Mouse (Mus musculus) neural tube, embryonic 11.5 days (tissue): ENCODE results near the gene Cadm2. TPM values are rescaled to one million over a fixed set of nuclear protein-coding genes. Genes with fewer than 3 reads are reported as not detected.

Source experiments
- ATAC-seq: fragments of 200-750 bp; cut with Nextera tagmentation; 2 replicates; pipeline ENCODE4 v1.8.0; 2017; ENCODE audit warnings: moderate number of reproducible peaks, mild to moderate bottlenecking, moderate TSS enrichment, moderate library complexity; ENCODE audit not compliant: insufficient read depth, low FRiP score, low TSS enrichment
- DNase-seq: peaks from one replicate; pipeline ENCODE4 v3.0.0-alpha.2; 2015; ENCODE audit warnings: low spot score
- H3K27ac ChIP-seq: fragments of 300-500 bp; sonication (generic); 2 replicates; pipeline ENCODE4 v1.5.1; 2014; ENCODE audit warnings: low read depth, mild to moderate bottlenecking, low read length
- H3K27me3 ChIP-seq: fragments of 300-500 bp; sonication (generic); 2 replicates; pipeline ENCODE4 v1.6.1; 2014; ENCODE audit warnings: mild to moderate bottlenecking, low read length, mixed read lengths; ENCODE audit not compliant: control insufficient read depth, insufficient read depth
- H3K36me3 ChIP-seq: fragments of 300-500 bp; sonication (generic); 2 replicates; pipeline ENCODE4 v1.6.1; 2014; ENCODE audit warnings: mild to moderate bottlenecking, low read length, moderate library complexity, mixed read lengths; ENCODE audit not compliant: control insufficient read depth, insufficient read depth
- H3K4me1 ChIP-seq: fragments of 300-500 bp; sonication (generic); 2 replicates; pipeline ENCODE4 v1.6.1; 2014; ENCODE audit warnings: low read length, mixed read lengths; ENCODE audit not compliant: control insufficient read depth, insufficient read depth
- H3K4me2 ChIP-seq: fragments of 300-500 bp; sonication (generic); 2 replicates; pipeline ENCODE4 v1.6.1; 2014; ENCODE audit warnings: low read depth, mild to moderate bottlenecking, moderate library complexity
- H3K4me3 ChIP-seq: fragments of 300-500 bp; sonication (generic); 2 replicates; pipeline ENCODE4 v1.5.1; 2014; ENCODE audit warnings: low read depth, low read length
- H3K9ac ChIP-seq: fragments of 300-500 bp; sonication (generic); 2 replicates; pipeline ENCODE4 v1.6.1; 2014; ENCODE audit warnings: mild to moderate bottlenecking, low read length
- H3K9me3 ChIP-seq: fragments of 300-500 bp; sonication (generic); 2 replicates; pipeline ENCODE4 v1.6.1; 2016; ENCODE audit warnings: low read length; ENCODE audit not compliant: control insufficient read depth
- WGBS: fragments of 180-500 bp; shearing (Covaris S2); extraction: QIAGEN DNeasy Blood & Tissue Kit; methylation state at CpG from one replicate; pipeline ENCODE4 v1.1.7; 2014; 5-methylcytosine and 5-hydroxymethylcytosine counted together
- polyA plus RNA-seq: library from polyadenylated mRNA; unstranded; fragments of >200 nt; fragmentation: Nextera tagmentation; extraction: Ambion mirVana; gene quantifications from 2 replicates; pipeline ENCODE4 v1.2.1, GENCODE M21; 2014

Cadm2 gene
- polyA plus RNA-seq, 1 experiment from 2014 or later = 5.2 TPM

GRCm38 (mm10) chr16:66768684-66769389 lies 851.9 kb downstream of the Cadm2 start:
- H3K4me2 ChIP-seq = no peak overlapping the region
- no peaks in the 10 kb centered on the region for H3K36me3 ChIP-seq
- 69% methylated on average over 4 of the region's 4 CpGs for WGBS
- H3K4me3 ChIP-seq = no peak overlapping the region
- DNase-seq (no peak), ATAC-seq (peak; percentile 39; the same call in 1 of the 2 replicates)
- H3K9ac ChIP-seq = no peak overlapping the region
- H3K9me3 ChIP-seq = no peaks in the 10 kb centered on the region
- H3K27ac ChIP-seq = no peak overlapping the region
- H3K27me3 ChIP-seq = no peaks in the 10 kb centered on the region
- H3K4me1 ChIP-seq = no peaks in the 10 kb centered on the region

DNA sequence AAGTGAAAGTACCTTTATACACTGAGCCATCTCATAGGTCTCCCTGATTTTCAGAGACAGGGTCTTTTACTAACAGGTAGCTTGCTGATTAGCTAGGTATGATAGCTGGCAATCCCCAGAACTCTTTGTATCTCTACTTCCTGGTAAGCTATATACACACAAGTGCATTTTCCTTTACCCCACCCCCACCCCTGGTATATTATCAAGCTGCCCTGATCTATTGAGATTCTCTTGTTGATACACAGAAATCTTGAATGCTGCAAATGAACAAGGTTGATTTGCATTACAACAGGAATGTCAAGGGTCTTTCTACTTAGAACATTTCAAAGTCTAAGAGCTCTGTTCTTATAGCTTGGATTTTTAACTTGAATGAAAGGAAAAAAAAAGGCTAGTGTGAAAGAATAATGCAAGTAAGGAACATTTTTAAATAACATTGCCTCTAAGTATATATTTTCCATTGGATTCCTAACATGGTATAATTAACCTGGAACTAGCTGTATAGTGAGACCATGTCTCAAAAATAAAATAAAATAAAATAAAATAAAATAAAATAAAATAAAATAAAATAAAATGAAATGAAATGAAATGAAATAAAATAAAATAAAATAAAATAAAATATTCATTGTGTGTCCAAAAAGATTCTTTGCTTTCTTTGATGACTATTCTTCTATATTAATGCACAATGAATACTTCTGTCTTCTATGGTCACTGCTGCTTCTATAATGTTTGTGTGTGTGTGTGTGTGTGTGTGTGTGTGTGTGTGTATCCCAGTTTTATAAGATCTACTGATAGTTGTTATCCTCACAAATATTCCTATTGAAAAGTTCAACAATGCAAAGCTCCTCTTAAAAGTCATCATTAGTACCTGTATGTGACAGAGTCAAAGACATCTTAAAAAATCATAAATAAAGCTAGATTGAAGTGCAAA lies 858.9 kb downstream of the Cadm2 start:
- Histone ChIP-seq H3K4me1 (no peaks in the 10 kb centered on the region), H3K27ac (no peak overlapping the region), H3K4me3 (no peak overlapping the region), H3K9me3 (no peaks in the 10 kb centered on the region), H3K27me3 (no peaks in the 10 kb centered on the region), H3K9ac (no peak overlapping the region), H3K36me3 (no peaks in the 10 kb centered on the region), H3K4me2 (no peak overlapping the region)
- ATAC-seq (no peak), DNase-seq (no peak)

GRCm38 (mm10) chr16:66748533-66748932 lies 872.2 kb downstream of the Cadm2 start:
- no peak overlapping the region for H3K4me2 ChIP-seq
- no peaks in the 10 kb centered on the region for H3K36me3 ChIP-seq
- no peaks in the 10 kb centered on the region for H3K27me3 ChIP-seq
- H3K4me3 ChIP-seq = no peak overlapping the region
- no peak overlapping the region for H3K9ac ChIP-seq
- DNase-seq = no peak
- no peak overlapping the region for H3K27ac ChIP-seq
- H3K9me3 ChIP-seq = no peaks in the 10 kb centered on the region
- 92% methylated on average over 2 of the region's 2 CpGs for WGBS
- no peak for ATAC-seq
- H3K4me1 ChIP-seq = no peaks in the 10 kb centered on the region

DNA sequence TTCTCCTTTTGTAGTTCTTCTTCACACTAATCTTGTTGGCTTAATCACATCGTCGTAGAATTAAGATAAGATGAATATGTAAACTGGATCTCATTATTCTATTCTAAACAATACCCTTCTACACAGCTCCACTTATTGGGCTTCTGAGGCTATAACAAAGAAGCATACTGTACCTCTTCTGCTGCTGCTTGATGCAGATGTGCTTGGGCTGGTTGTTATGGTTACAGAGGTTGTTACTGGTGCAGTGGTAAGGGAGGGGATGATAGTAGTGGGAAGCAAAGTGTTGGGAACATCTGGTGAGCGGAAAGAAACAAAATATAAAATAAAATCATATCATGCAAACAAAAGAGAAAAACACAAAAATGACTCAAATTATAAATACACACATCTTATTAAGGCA lies 889.5 kb downstream of the Cadm2 start:
- no peaks in the 10 kb centered on the region for H3K9me3 ChIP-seq
- H3K27ac ChIP-seq = no peak overlapping the region
- no peak overlapping the region for H3K4me3 ChIP-seq
- no peaks in the 10 kb centered on the region for H3K4me1 ChIP-seq
- ATAC-seq = no peak
- H3K27me3 ChIP-seq = no peaks in the 10 kb centered on the region
- no peak for DNase-seq
- no peak overlapping the region for H3K4me2 ChIP-seq
- 73% methylated on average over 3 of the region's 3 CpGs for WGBS
- no peaks in the 10 kb centered on the region for H3K36me3 ChIP-seq
- H3K9ac ChIP-seq = no peak overlapping the region

GRCm38 (mm10) chr16:66706476-66706875 lies 914.2 kb downstream of the Cadm2 start:
- no peak overlapping the region for H3K4me3 ChIP-seq
- H3K9me3 ChIP-seq = no peaks in the 10 kb centered on the region
- H3K27me3 ChIP-seq = no peaks in the 10 kb centered on the region
- no peak overlapping the region for H3K9ac ChIP-seq
- no peaks in the 10 kb centered on the region for H3K4me1 ChIP-seq
- no peak overlapping the region for H3K4me2 ChIP-seq
- no peaks in the 10 kb centered on the region for H3K36me3 ChIP-seq
- no peak overlapping the region for H3K27ac ChIP-seq
- 76% methylated on average over 3 of the region's 3 CpGs for WGBS
- no peak for DNase-seq
- ATAC-seq = no peak

- DNase-seq (no peak), ATAC-seq (no peak)
- Histone ChIP-seq H3K4me3 (no peak overlapping the region), H3K4me2 (no peak overlapping the region), H3K4me1 (no peaks in the 10 kb centered on the region), H3K27me3 (no peaks in the 10 kb centered on the region), H3K27ac (no peak overlapping the region), H3K36me3 (no peaks in the 10 kb centered on the region), H3K9me3 (no peaks in the 10 kb centered on the region), H3K9ac (no peak overlapping the region)
Measured at GRCm38 (mm10) chr16:66694783-66695182, 925.9 kb downstream of the Cadm2 start.

GRCm38 (mm10) chr16:66677241-66677640 lies 943.5 kb downstream of the Cadm2 start:
- no peak for DNase-seq

GRCm38 (mm10) chr16:66651013-66651362 lies 969.7 kb downstream of the Cadm2 start:
- Histone ChIP-seq H3K4me3 (no peak overlapping the region), H3K4me2 (no peak overlapping the region), H3K36me3 (no peaks in the 10 kb centered on the region), H3K4me1 (no peaks in the 10 kb centered on the region), H3K27me3 (no peaks in the 10 kb centered on the region), H3K9ac (no peak overlapping the region), H3K9me3 (no peaks in the 10 kb centered on the region), H3K27ac (no peak overlapping the region)
- ATAC-seq (no peak), DNase-seq (no peak)
- 77% methylated on average over 1 of the region's 1 CpGs for WGBS

More at GRCm38 (mm10) chr16:66677241-66677640, 943.5 kb downstream of the Cadm2 start:
- H3K4me2 ChIP-seq = no peak overlapping the region
- H3K27me3 ChIP-seq = no peaks in the 10 kb centered on the region
- H3K27ac ChIP-seq = no peak overlapping the region
- H3K4me1 ChIP-seq = no peaks in the 10 kb centered on the region
- no peak overlapping the region for H3K4me3 ChIP-seq
- H3K36me3 ChIP-seq = no peaks in the 10 kb centered on the region
- no peak overlapping the region for H3K9ac ChIP-seq
- no peaks in the 10 kb centered on the region for H3K9me3 ChIP-seq
- ATAC-seq = no peak
